Mouse (Mus musculus) stomach, postnatal 0 days (tissue): ENCODE data around the gene Nfia. TPM values are rescaled to one million over a fixed set of nuclear protein-coding genes. Genes with fewer than 3 reads are reported as not detected.

ENCODE experiments used
- ATAC-seq: fragments of 200-750 bp; cut with Nextera tagmentation; 2 replicates; pipeline ENCODE4 v1.8.0; 2017; ENCODE audit not compliant: low FRiP score, low TSS enrichment
- DNase-seq: peaks from one replicate; pipeline ENCODE4 v3.0.0-alpha.2; 2016; ENCODE audit warnings: low spot score
- H3K27ac ChIP-seq: fragments of 300-500 bp; sonication (generic); replicated peaks from 2 replicates; pipeline ENCODE4 v1.5.1; 2014; ENCODE audit warnings: mild to moderate bottlenecking, control low read depth
- H3K27me3 ChIP-seq: fragments of 300-500 bp; sonication (generic); 2 replicates; pipeline ENCODE4 v1.6.1; 2014; ENCODE audit warnings: low read length; ENCODE audit not compliant: control insufficient read depth, insufficient read depth
- H3K36me3 ChIP-seq: fragments of 300-500 bp; sonication (generic); 2 replicates; pipeline ENCODE4 v1.6.1; 2014; ENCODE audit warnings: low read length, mixed read lengths; ENCODE audit not compliant: control insufficient read depth, insufficient read depth
- H3K4me1 ChIP-seq: fragments of 300-500 bp; sonication (generic); replicated peaks from 2 replicates; pipeline ENCODE4 v1.6.1; 2014; ENCODE audit warnings: antibody characterized with exemption; ENCODE audit not compliant: control insufficient read depth, insufficient read depth
- H3K4me2 ChIP-seq: fragments of 300-500 bp; sonication (generic); replicated peaks from 2 replicates; pipeline ENCODE4 v1.6.1; 2014; ENCODE audit warnings: low read depth, mild to moderate bottlenecking, control low read depth, moderate library complexity
- H3K4me3 ChIP-seq: fragments of 300-500 bp; sonication (generic); 2 replicates; pipeline ENCODE4 v1.5.1; 2014; ENCODE audit warnings: low read depth, low read length, control low read depth
- H3K9ac ChIP-seq: fragments of 300-500 bp; sonication (generic); 2 replicates; pipeline ENCODE4 v1.6.1; 2014; ENCODE audit warnings: mild to moderate bottlenecking, low read length, control low read depth, mixed read lengths
- H3K9me3 ChIP-seq: fragments of 300-500 bp; sonication (generic); 2 replicates; pipeline ENCODE4 v1.6.1; 2016; ENCODE audit warnings: low read length; ENCODE audit not compliant: control insufficient read depth
- CTCF ChIP-seq: IDR thresholded peaks from 2 replicates; pipeline ENCODE4 v1.5.1; 2016; ENCODE audit warnings: antibody characterized with exemption, low read depth, mild to moderate bottlenecking, moderate library complexity
- EP300 ChIP-seq: optimal IDR thresholded peaks from 2 replicates; pipeline ENCODE3; 2016; ENCODE audit warnings: antibody characterized with exemption
- WGBS: fragments of 180-500 bp; shearing (Covaris S2); extraction: QIAGEN DNeasy Blood & Tissue Kit; methylation state at CpG from one replicate; pipeline ENCODE4 v1.1.7; 2014; 5-methylcytosine and 5-hydroxymethylcytosine counted together
- polyA plus RNA-seq: library from polyadenylated mRNA; unstranded; fragments of >200 nt; fragmentation: Nextera tagmentation; extraction: Ambion mirVana; gene quantifications from 2 replicates; pipeline ENCODE4 v1.2.1, GENCODE M21; 2015

Gene Nfia
- polyA plus RNA-seq, 1 experiment from 2014 or later, result 26.0 TPM

DNA sequence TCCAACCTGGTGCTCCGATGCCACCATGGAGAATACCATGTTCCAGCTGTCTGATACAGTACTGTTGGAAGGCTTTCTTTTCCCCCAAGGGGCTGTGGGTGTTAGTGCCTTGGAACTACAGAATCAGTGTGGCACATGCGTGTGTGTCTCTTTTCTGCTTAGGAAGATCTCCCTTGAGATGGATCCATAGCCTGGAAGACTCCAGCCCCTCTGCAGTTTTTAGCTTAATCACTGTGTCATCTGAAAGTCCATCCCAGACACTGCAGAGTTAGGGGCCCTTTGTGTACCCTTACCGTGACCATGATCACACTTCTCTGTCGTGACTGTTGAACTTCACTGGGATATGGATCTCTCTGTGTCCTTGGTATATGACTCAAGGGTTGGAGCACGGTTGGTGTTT lies 142.2 kb downstream of the Nfia start:
- 86% methylated on average over 5 of the region's 5 CpGs for WGBS
- Histone ChIP-seq H3K9ac (no peak overlapping the region), H3K4me2 (no peak overlapping the region), H3K27me3 (no peaks in the 10 kb centered on the region), H3K36me3 (no peaks in the 10 kb centered on the region; the same call in 1 of the 2 replicates), H3K9me3 (no peaks in the 10 kb centered on the region), H3K4me3 (no peak overlapping the region), H3K27ac (no peak overlapping the region), H3K4me1 (no peaks in the 10 kb centered on the region)
- no peak for TF ChIP-seq EP300
- ATAC-seq (no peak), DNase-seq (no peak)

DNA sequence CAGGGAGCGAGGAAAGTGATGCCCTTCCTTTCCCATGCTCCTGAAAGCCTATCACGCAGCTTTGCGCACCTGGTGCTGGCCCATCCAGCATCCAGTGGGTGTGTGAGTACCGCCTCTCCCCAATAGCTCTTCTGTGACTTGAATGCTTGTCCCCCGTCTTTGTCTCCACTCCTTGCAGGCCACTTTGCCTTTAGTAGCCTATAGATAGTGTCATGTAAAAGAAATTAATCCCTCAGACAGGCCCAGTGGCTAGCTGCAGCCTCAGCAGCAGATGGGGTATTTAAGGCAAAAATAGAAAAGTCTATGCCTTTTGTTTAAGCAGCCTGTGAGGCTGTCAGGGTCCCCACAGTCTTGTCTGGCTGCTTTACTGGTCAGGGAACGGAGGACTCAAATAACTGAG lies 145.0 kb downstream of the Nfia start:
- TF ChIP-seq EP300 (no peak), CTCF (no peak)
- 91% methylated on average over 6 of the region's 6 CpGs for WGBS
- Histone ChIP-seq H3K27ac (no peak overlapping the region), H3K9me3 (no peaks in the 10 kb centered on the region), H3K4me2 (no peak overlapping the region), H3K36me3 (no peaks in the 10 kb centered on the region), H3K4me3 (no peak overlapping the region), H3K4me1 (no peaks in the 10 kb centered on the region), H3K27me3 (no peaks in the 10 kb centered on the region), H3K9ac (no peak overlapping the region)
- ATAC-seq, result no peak
- DNase-seq, result no peak

DNA sequence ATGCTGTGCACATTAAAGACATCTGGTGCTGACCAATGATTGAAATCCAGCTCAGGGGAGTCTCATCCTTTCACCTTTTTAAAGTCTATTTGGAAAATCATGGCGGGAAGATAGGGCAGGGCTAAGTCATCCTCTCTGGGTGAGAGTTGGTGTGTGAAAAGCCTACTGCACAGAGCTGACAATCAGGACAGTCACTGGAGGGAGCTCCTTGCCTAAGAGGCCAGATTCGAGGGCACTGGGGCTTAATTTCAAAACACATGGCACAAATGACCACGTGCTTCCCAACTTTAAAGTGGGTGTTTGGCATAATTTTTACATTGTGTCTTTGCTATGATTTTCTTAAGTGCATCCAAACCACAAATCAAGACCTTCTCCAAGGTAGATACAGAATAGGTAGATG lies 146.1 kb downstream of the Nfia start:
- H3K4me1 ChIP-seq, result no peaks in the 10 kb centered on the region
- TF ChIP-seq EP300, result no peak
- TF ChIP-seq CTCF, result 0 out of 2 replicates have a peak, but pooled peaks have one; percentile 29
- H3K4me3 ChIP-seq, result no peak overlapping the region
- H3K27ac ChIP-seq, result no peak overlapping the region
- H3K27me3 ChIP-seq, result no peaks in the 10 kb centered on the region
- H3K36me3 ChIP-seq, result no peaks in the 10 kb centered on the region
- DNase-seq (no peak), ATAC-seq (no peak)
- 58% methylated on average over 3 of the region's 3 CpGs for WGBS
- no peak overlapping the region for H3K9ac ChIP-seq
- H3K9me3 ChIP-seq, result no peaks in the 10 kb centered on the region
- H3K4me2 ChIP-seq, result no peak overlapping the region

DNA sequence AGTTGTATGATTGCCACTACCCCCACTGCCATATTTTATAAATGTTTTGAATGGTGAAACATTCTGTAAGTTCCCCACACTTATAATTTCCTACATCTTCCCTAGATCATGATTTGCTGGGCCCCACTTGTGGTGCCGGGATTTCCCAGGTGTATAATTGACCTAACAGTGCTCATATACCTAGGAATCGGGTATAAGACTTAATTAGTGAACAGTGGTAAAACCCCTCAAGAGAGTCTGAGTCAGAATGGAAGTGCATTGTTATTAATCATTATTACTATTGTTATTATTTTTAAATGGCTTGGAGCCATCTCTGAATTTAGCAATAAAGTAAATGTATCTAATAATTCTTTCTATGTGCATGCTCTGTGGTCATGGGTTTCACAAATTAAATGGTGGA lies 147.2 kb downstream of the Nfia start:
- DNase-seq, result no peak
- H3K27ac ChIP-seq, result no peak overlapping the region
- H3K27me3 ChIP-seq, result no peaks in the 10 kb centered on the region
- H3K36me3 ChIP-seq, result no peaks in the 10 kb centered on the region
- no peaks in the 10 kb centered on the region for H3K4me1 ChIP-seq
- peak overlapping the region; percentile 36; the same call in 1 of the 2 replicates for H3K4me2 ChIP-seq
- H3K4me3 ChIP-seq, result no peak overlapping the region
- no peak overlapping the region for H3K9ac ChIP-seq
- ATAC-seq, result no peak
- 79% methylated on average over 2 of the region's 2 CpGs for WGBS
- TF ChIP-seq CTCF, result no peak
- TF ChIP-seq EP300, result no peak
- H3K9me3 ChIP-seq, result no peaks in the 10 kb centered on the region

DNA sequence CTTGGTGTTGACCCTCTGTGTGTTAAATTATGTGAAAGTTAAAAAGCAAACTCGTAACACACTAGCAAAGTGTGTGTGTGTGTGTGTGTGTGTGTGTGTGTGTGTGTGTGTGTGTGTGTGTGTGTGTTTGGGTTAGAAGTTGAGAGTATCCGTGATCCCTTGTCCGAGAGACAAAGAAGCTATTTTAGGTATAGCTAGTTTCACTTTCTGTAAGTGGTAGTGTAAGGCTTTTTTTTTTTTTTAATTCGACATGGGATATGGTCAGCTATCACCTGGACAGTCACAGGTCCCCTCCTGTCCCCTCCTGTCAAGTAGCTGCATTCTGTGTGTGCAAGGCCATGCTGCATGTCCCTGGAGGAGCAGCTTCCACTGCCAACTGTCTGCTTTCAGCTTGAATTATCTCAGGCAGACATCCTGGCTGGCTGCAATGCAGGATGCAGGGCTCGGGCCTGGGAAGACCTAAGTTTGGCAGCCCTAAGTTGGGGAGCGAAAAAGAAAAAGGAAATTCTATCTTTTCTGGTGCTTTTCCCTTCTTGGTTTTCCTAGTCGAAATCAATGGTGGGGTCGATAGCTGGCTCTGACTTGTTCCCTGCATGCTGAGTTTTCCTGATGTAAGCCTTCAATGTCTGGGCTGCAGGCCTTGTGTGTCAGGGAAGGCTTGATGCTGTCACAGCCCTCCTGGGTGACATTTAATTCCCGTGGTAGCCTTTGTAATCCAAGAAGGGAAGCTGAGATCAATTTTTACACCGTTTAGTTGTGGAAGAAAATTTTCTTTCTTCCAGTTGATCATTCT lies 147.9 kb downstream of the Nfia start:
- Histone ChIP-seq H3K4me3 (no peak overlapping the region), H3K4me2 (peak overlapping the region; percentile 36), H3K27ac (peak overlapping the region; percentile 61), H3K9me3 (no peaks in the 10 kb centered on the region), H3K9ac (no peak overlapping the region), H3K36me3 (no peaks in the 10 kb centered on the region), H3K27me3 (no peaks in the 10 kb centered on the region), H3K4me1 (no peaks in the 10 kb centered on the region)
- no peak for DNase-seq
- TF ChIP-seq EP300 (no peak), CTCF (no peak)
- no peak for ATAC-seq
- 49% methylated on average over 10 of the region's 10 CpGs for WGBS

DNA sequence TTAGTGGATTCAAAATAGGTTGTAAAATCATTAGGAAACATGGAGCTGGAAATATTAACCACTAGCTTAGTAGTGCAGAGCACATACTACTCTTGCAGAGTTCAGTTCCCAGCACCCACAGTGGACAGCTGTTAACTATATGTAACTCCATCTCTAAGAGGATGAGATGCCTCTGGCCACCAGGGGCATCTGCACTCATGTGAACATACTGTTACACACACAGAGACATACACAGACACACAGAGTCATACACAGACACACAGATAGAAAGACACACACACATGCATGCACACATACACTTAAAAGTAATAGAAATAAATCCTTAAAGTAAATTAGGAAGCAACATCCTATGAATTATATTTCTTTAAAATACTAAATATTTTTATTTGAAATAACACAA lies 149.1 kb downstream of the Nfia start:
- Histone ChIP-seq H3K27me3 (no peaks in the 10 kb centered on the region), H3K4me3 (no peak overlapping the region), H3K9me3 (no peaks in the 10 kb centered on the region), H3K4me1 (no peaks in the 10 kb centered on the region), H3K4me2 (no peak overlapping the region), H3K9ac (no peak overlapping the region), H3K36me3 (no peaks in the 10 kb centered on the region), H3K27ac (no peak overlapping the region)
- ATAC-seq (no peak), DNase-seq (no peak)
- TF ChIP-seq EP300 (no peak), CTCF (peak; percentile 36)
